Mouse (Mus musculus): ENCODE measurements around the gene Sar1a. TPM values are rescaled to one million over a fixed set of nuclear protein-coding genes. Genes with fewer than 3 reads are reported as not detected.

The Sar1a gene
- polyA plus RNA-seq, 1 experiment from 2014 or later = 200 TPM

- Histone ChIP-seq H3K36me3 (no peaks in the 10 kb centered on the region), H3K4me2 (replicated peaks) (peak overlapping the region; percentile 87; the same call in 1 of the 2 replicates), H3K9ac (replicated peaks) (no peak overlapping the region), H3K4me3 (replicated peaks) (no peak overlapping the region), H3K4me1 (replicated peaks) (peaks cover 10% of the 10 kb centered on the region), H3K27ac (no peak overlapping the region), H3K9me3 (no peaks in the 10 kb centered on the region), H3K27me3 (peaks cover 24% of the 10 kb centered on the region; the same call in 1 of the 2 replicates)
- 77% methylated on average over 7 of the region's 7 CpGs for WGBS
- ATAC-seq = peak; percentile 47; the same call in 1 of the 2 replicates
These were observed 36.1 kb downstream of the Sar1a start for GRCm38 (mm10) chr10:61715996-61716864.

- WGBS = 92% methylated on average over 12 of the region's 12 CpGs
- ATAC-seq = no peak
- Histone ChIP-seq H3K36me3 (no peaks in the 10 kb centered on the region), H3K4me3 (replicated peaks) (no peak overlapping the region), H3K27me3 (peaks cover 22% of the 10 kb centered on the region; the same call in 1 of the 2 replicates), H3K9ac (replicated peaks) (no peak overlapping the region), H3K27ac (no peak overlapping the region), H3K4me1 (replicated peaks) (peaks cover 10% of the 10 kb centered on the region), H3K9me3 (no peaks in the 10 kb centered on the region), H3K4me2 (replicated peaks) (no peak overlapping the region)
These were observed 37.6 kb downstream of the Sar1a start for GRCm38 (mm10) chr10:61717406-61718296.

- WGBS = 88% methylated on average over 7 of the region's 7 CpGs
- Histone ChIP-seq H3K4me2 (replicated peaks) (no peak overlapping the region), H3K36me3 (no peaks in the 10 kb centered on the region), H3K9ac (replicated peaks) (no peak overlapping the region), H3K4me3 (replicated peaks) (no peak overlapping the region), H3K27me3 (peaks cover 12% of the 10 kb centered on the region; the same call in 1 of the 2 replicates), H3K4me1 (replicated peaks) (peaks cover 7% of the 10 kb centered on the region), H3K27ac (no peak overlapping the region), H3K9me3 (no peaks in the 10 kb centered on the region)
- ATAC-seq = no peak
These were observed 40.2 kb downstream of the Sar1a start for GRCm38 (mm10) chr10:61720331-61720730.

GRCm38 (mm10) chr10:61722215-61722614 is 42.1 kb downstream of the Sar1a start:
- ATAC-seq = no peak
- Histone ChIP-seq H3K4me1 (replicated peaks) (no peaks in the 10 kb centered on the region), H3K4me2 (replicated peaks) (no peak overlapping the region), H3K4me3 (replicated peaks) (no peak overlapping the region), H3K27me3 (no peaks in the 10 kb centered on the region), H3K27ac (no peak overlapping the region), H3K9ac (replicated peaks) (no peak overlapping the region), H3K36me3 (no peaks in the 10 kb centered on the region), H3K9me3 (no peaks in the 10 kb centered on the region)
- WGBS = 84% methylated on average over 3 of the region's 3 CpGs

- 76% methylated on average over 6 of the region's 6 CpGs for WGBS
- Histone ChIP-seq H3K4me1 (replicated peaks) (no peaks in the 10 kb centered on the region), H3K4me3 (replicated peaks) (no peak overlapping the region), H3K4me2 (replicated peaks) (no peak overlapping the region), H3K9ac (replicated peaks) (no peak overlapping the region), H3K27me3 (no peaks in the 10 kb centered on the region), H3K9me3 (no peaks in the 10 kb centered on the region), H3K36me3 (no peaks in the 10 kb centered on the region), H3K27ac (no peak overlapping the region)
- no peak for ATAC-seq
These were observed 43.2 kb downstream of the Sar1a start for GRCm38 (mm10) chr10:61723271-61723670.

GRCm38 (mm10) chr10:61729181-61729580 is 49.1 kb downstream of the Sar1a start:
- no peaks in the 10 kb centered on the region for H3K9me3 ChIP-seq
- H3K4me2 ChIP-seq (replicated peaks) = no peak overlapping the region
- H3K4me1 ChIP-seq (replicated peaks) = no peaks in the 10 kb centered on the region
- no peaks in the 10 kb centered on the region for H3K27me3 ChIP-seq
- no peak for ATAC-seq
- no peak overlapping the region for H3K4me3 ChIP-seq (replicated peaks)
- no peak overlapping the region for H3K9ac ChIP-seq (replicated peaks)
- 83% methylated on average over 11 of the region's 11 CpGs for WGBS
- H3K27ac ChIP-seq = no peak overlapping the region
- no peaks in the 10 kb centered on the region for H3K36me3 ChIP-seq

GRCm38 (mm10) chr10:61730171-61730570 is 50.1 kb downstream of the Sar1a start:
- Histone ChIP-seq H3K4me1 (replicated peaks) (no peaks in the 10 kb centered on the region), H3K4me2 (replicated peaks) (no peak overlapping the region), H3K9ac (replicated peaks) (no peak overlapping the region), H3K4me3 (replicated peaks) (no peak overlapping the region), H3K27me3 (no peaks in the 10 kb centered on the region), H3K36me3 (no peaks in the 10 kb centered on the region), H3K27ac (no peak overlapping the region), H3K9me3 (no peaks in the 10 kb centered on the region)
- ATAC-seq = no peak
- WGBS = 97% methylated on average over 6 of the region's 6 CpGs

GRCm38 (mm10) chr10:61734377-61734776 is 54.3 kb downstream of the Sar1a start:
- no peak for ATAC-seq
- Histone ChIP-seq H3K4me3 (replicated peaks) (no peak overlapping the region), H3K4me2 (replicated peaks) (no peak overlapping the region), H3K9ac (replicated peaks) (no peak overlapping the region), H3K9me3 (no peaks in the 10 kb centered on the region), H3K4me1 (replicated peaks) (no peaks in the 10 kb centered on the region), H3K27ac (no peak overlapping the region), H3K27me3 (no peaks in the 10 kb centered on the region), H3K36me3 (peaks cover 31% of the 10 kb centered on the region)
- 37% methylated on average over 3 of the region's 3 CpGs for WGBS

GRCm38 (mm10) chr10:61736671-61737078 is 56.6 kb downstream of the Sar1a start:
- no peaks in the 10 kb centered on the region for H3K9me3 ChIP-seq
- H3K4me3 ChIP-seq (replicated peaks) = no peak overlapping the region
- H3K4me2 ChIP-seq (replicated peaks) = no peak overlapping the region
- 0 out of 2 replicates have a peak, but pooled peaks have one; percentile 20 for ATAC-seq
- no peak overlapping the region for H3K9ac ChIP-seq (replicated peaks)
- no peaks in the 10 kb centered on the region for H3K27me3 ChIP-seq
- 76% methylated on average over 10 of the region's 10 CpGs for WGBS
- H3K4me1 ChIP-seq (replicated peaks) = no peaks in the 10 kb centered on the region
- H3K27ac ChIP-seq = peak overlapping the region; percentile 19; the same call in 1 of the 2 replicates
- H3K36me3 ChIP-seq = peaks cover 54% of the 10 kb centered on the region

GRCm38 (mm10) chr10:61737537-61737936 is 57.4 kb downstream of the Sar1a start:
- H3K4me2 ChIP-seq (replicated peaks) = no peak overlapping the region
- no peak for ATAC-seq
- no peak overlapping the region for H3K9ac ChIP-seq (replicated peaks)
- H3K36me3 ChIP-seq = peaks cover 62% of the 10 kb centered on the region
- no peaks in the 10 kb centered on the region for H3K27me3 ChIP-seq
- no peak overlapping the region for H3K27ac ChIP-seq
- H3K4me3 ChIP-seq (replicated peaks) = no peak overlapping the region
- H3K4me1 ChIP-seq (replicated peaks) = no peaks in the 10 kb centered on the region
- 93% methylated on average over 1 of the region's 1 CpGs for WGBS
- no peaks in the 10 kb centered on the region for H3K9me3 ChIP-seq

- WGBS = 91% methylated on average over 4 of the region's 4 CpGs
- Histone ChIP-seq H3K27me3 (no peaks in the 10 kb centered on the region), H3K9ac (replicated peaks) (no peak overlapping the region), H3K4me1 (replicated peaks) (no peaks in the 10 kb centered on the region), H3K9me3 (no peaks in the 10 kb centered on the region), H3K4me3 (replicated peaks) (no peak overlapping the region), H3K36me3 (peaks cover 68% of the 10 kb centered on the region), H3K4me2 (replicated peaks) (no peak overlapping the region), H3K27ac (no peak overlapping the region)
- no peak for ATAC-seq
These were observed 58.0 kb downstream of the Sar1a start for GRCm38 (mm10) chr10:61738126-61738525.

GRCm38 (mm10) chr10:61741306-61741705 is 61.2 kb downstream of the Sar1a start:
- Histone ChIP-seq H3K36me3 (peaks cover 100% of the 10 kb centered on the region), H3K27ac (no peak overlapping the region), H3K27me3 (no peaks in the 10 kb centered on the region), H3K4me1 (replicated peaks) (no peaks in the 10 kb centered on the region), H3K9me3 (0 out of 2 replicates have a peak, but pooled peaks cover 3% of the 10 kb centered on the region), H3K4me2 (replicated peaks) (no peak overlapping the region), H3K9ac (replicated peaks) (no peak overlapping the region), H3K4me3 (replicated peaks) (no peak overlapping the region)
- 87% methylated on average over 1 of the region's 1 CpGs for WGBS
- ATAC-seq = no peak

Measured in midbrain, embryonic 13.5 days (tissue).